In the genomic region with DNA sequence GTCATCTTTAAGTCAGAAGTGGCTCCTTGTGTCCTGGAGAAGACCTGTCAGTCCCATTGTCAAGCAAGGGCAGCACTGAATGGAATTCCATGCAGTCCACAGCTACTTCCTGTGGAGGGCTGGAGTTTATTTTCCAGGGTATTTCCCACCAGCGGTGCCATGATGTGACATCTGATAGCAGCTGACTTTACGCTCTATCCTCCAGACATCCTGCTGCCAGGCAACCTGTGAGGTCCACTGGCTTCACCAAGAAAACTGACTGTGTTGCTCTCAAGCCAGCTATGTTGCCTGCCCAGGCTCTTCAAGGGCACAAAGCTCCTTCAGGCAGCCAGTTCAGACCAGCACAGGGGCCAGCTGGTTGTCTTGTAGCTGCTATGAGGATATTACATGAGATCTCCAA, we compare ENCODE assay signal across 8 mouse cellular contexts.
DNase-seq lines count a peak whose midpoint lies in the region; ATAC-seq and TF ChIP-seq lines count a peak whose summit lies in the region.

No protein-coding gene starts in this region.

- no peak for DNase-seq in layer of hippocampus, adult 2 months (ENCODE audit: low spot score in 2 of 2)
- DNase-seq in layer of hippocampus, postnatal 14 days (ENCODE audit: low spot score in 2 of 2) = no peak
- DNase-seq in embryo, embryonic 11 days = peak; percentile 43
- DNase-seq in skeletal muscle tissue, adult 2 months (ENCODE audit: low read depth, low spot score) = peak; percentile 50
- DNase-seq in frontal cortex, postnatal 36 days (ENCODE audit: low spot score in 2 of 2) = no peak
- DNase-seq in left cerebral cortex, adult 11 months (ENCODE audit: low spot score) = no peak
- DNase-seq in urinary bladder, postnatal 25 days (ENCODE audit: low spot score) = no peak

- 26% methylated on average over 2 of the region's 2 CpGs for WGBS in kidney, embryonic 14.5 days

- no peak overlapping the region for H3K4me3 ChIP-seq in layer of hippocampus, adult 2 months
- no peak overlapping the region for H3K4me3 ChIP-seq in kidney, embryonic 14.5 days (ENCODE audit: low read length)

- no peak overlapping the region for H3K9ac ChIP-seq in kidney, embryonic 14.5 days (ENCODE audit: low read depth, low read length)

- no peaks in the 10 kb centered on the region for H3K36me3 ChIP-seq in kidney, embryonic 14.5 days (ENCODE audit: control insufficient read depth, insufficient read depth, low read length)

- peak overlapping the region; percentile 39; the same call in 1 of the 2 replicates for H3K27ac ChIP-seq in layer of hippocampus, adult 2 months
- peak overlapping the region; percentile 17; the same call in 1 of the 2 replicates for H3K27ac ChIP-seq in kidney, embryonic 14.5 days (ENCODE audit: low read depth, low read length)

- TF ChIP-seq CTCF in layer of hippocampus, adult 2 months (conservative IDR thresholded peaks at IDR 0.05) = no peak

- H3K27me3 ChIP-seq in kidney, embryonic 14.5 days (ENCODE audit: control insufficient read depth, insufficient read depth, low read length) = no peaks in the 10 kb centered on the region

- ATAC-seq in kidney, embryonic 14.5 days (ENCODE audit: low FRiP score, low TSS enrichment) = peak; percentile 28; the same call in 1 of the 2 replicates

- H3K4me2 ChIP-seq in kidney, embryonic 14.5 days (replicated peaks; ENCODE audit: low read depth, low read length) = no peak overlapping the region

- peaks cover 32% of the 10 kb centered on the region for H3K4me1 ChIP-seq in kidney, embryonic 14.5 days (ENCODE audit: control insufficient read depth, insufficient read depth, low read length)

- no peaks in the 10 kb centered on the region for H3K9me3 ChIP-seq in kidney, embryonic 14.5 days (ENCODE audit: control insufficient read depth, low read length)

Comparison
In these comparisons a context has a peak if more than half of its experiments do, and no peak if none do; other contexts are left out.
1. DNase-seq: peak in embryo, embryonic 11 days (single experiment) and skeletal muscle tissue, adult 2 months (single experiment); none in layer of hippocampus, adult 2 months (0 of 2), layer of hippocampus, postnatal 14 days (0 of 2), frontal cortex, postnatal 36 days (0 of 2), left cerebral cortex, adult 11 months (single experiment) and urinary bladder, postnatal 25 days (single experiment).